Mouse (Mus musculus) ovary, postnatal 14 days (tissue): ENCODE measurements around the gene Cd9.
A peak's percentile ranks its signal among the peaks of the same experiment; 100 is the strongest.

Experiments used
- DNase-seq: peaks from one replicate; pipeline ENCODE4 v3.0.0; 2022; ENCODE audit warnings: low spot score

The Cd9 gene

GRCm38 (mm10) chr6:125494092-125494871 lies at the start of gene Cd9:
Cd9 (minus strand) TSS chr6:125494791.
- peak; percentile 71 for DNase-seq

DNA sequence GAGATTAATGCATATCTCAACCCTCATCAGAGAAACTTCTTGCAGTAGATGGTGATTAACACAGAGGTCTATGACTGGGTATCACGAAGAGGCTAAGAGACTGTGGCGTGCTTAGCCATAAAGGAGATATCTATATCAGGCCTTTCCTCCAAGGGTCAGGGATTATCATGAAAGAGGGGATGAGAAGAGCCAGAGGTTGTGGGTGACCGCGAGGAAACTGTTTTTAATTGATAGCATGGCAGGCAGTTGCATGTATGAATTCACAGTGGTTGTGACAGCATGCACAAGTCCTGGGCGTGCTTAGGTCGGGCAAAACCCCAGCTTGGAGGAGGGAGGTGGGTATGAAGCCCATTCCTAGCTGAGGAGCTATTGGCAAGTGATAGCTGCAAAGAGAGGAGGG lies 46.7 kb upstream of the Cd9 start:
- no peak for DNase-seq

- DNase-seq: no peak
Measured at GRCm38 (mm10) chr6:125540826-125541225, 46.2 kb upstream of the Cd9 start.

DNA sequence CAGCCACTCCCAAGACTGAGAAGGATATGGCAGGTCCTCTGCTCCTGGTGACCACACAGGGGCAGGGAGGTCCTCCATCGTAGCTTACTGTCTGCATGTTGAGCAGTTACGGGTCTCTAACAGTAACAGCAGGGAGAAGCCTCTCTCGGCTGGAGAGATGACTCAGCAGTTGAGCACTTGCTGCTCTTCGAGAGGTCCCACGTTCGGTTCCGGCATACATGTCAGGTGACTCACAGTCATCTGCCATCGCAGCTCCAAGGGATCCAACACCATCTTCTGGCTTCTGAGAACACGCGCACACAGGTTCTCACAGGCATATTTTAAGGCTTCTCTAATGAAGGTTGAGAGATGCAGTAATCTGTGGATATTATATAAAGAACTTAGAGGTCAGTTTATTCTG lies 45.6 kb upstream of the Cd9 start:
- no peak for DNase-seq

DNA sequence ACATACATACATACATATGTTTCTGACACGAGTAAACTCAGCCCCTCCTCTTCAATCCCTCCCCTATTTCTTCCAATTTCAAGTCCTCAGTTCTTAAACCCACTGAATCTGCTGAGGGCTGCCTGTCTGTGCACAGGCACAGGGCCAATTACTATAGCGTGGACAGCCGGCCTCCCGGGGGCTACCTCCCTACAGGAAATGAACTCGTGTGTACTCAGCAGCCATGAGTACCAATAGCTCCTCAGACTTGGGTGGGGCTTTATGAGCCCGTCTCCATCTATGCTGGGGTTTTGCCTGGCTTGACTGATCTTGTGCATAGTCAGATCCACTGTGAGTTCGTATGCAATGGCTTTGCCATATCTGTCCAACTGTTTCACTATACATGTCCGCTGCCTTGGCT lies 44.8 kb upstream of the Cd9 start:
- no peak for DNase-seq

DNA sequence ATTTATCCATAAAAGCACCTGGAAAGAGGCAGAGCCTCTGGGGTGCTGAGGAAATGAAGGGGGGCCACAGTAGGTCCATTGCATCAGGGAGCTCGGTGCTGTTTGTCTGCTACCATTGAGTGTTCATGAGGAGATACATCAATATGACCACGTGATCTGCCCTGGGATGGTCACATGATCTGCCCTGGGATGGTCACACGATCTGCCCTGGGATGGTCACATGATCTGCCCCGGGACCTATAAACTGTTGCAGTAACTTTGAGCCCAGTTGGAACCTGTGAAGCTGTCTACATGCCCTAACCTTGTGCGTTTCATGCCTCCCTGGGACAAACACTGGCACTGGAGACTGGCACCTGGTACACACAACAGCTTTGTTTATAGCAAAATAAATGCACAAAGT lies 43.9 kb upstream of the Cd9 start:
- DNase-seq: no peak

GRCm38 (mm10) chr6:125534990-125535389 lies 40.4 kb upstream of the Cd9 start:
- DNase-seq: no peak

GRCm38 (mm10) chr6:125533104-125533650 lies 38.6 kb upstream of the Cd9 start:
- no peak for DNase-seq

GRCm38 (mm10) chr6:125529479-125529878 lies 34.9 kb upstream of the Cd9 start:
- no peak for DNase-seq

GRCm38 (mm10) chr6:125528614-125529200 lies 34.1 kb upstream of the Cd9 start:
- DNase-seq: no peak

DNA sequence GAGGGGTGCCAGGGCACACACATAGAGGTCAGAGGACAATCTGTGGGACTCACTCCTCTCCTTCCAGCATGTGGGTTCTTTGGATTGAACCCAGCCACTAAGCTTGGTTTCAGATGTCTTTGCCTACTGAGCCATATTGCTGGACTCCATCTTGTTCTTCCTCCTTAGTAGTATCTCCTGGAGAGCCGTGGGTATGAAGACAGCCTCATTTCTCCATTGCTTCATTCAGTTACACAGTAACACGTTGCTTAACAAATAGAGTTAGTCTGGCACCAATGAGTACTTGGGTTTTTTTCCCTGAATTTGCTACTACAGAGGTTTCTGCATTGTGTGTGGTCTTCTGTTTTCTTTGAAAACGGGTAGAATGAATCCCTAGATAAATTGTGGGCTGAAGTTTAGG lies 31.5 kb upstream of the Cd9 start:
- no peak for DNase-seq

- DNase-seq: no peak
Measured at GRCm38 (mm10) chr6:125524027-125524426, 29.4 kb upstream of the Cd9 start.

GRCm38 (mm10) chr6:125521558-125522193 lies 27.1 kb upstream of the Cd9 start:
- DNase-seq: no peak

- no peak for DNase-seq
Measured at GRCm38 (mm10) chr6:125515503-125516315, 21.1 kb upstream of the Cd9 start.

DNA sequence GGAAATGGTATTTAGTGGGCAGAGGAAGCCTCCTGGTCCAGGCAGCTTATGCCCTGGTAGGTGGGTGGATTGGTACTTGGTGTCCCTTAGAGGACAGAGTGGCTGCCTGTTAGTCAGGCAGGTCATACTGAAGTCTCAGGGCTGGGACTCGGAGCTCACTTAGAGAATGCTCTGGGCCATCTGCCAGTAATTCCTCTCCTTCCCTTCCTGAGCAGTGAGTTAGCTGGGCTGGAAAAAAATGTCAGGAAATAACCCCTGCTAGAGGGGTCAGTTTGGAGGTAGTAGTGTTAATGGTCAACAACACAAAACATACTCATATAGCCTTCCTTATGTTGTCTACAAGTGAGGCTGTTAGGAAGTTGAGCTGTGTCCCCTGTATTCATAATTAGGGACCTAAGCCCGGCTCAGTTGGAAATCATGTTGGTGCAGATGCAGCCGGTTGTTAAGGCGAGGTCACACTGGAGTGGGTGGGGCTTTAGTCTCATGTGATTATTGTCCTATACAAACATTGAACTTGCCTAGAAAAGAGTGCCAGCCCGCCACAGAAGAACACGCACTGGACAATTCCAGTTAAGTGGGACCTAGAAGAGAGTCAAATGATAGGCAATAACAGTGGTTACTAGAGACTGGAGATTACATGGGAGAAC lies 18.5 kb upstream of the Cd9 start:
- DNase-seq: no peak

- DNase-seq: no peak
Measured at GRCm38 (mm10) chr6:125511196-125511595, 16.6 kb upstream of the Cd9 start.

DNA sequence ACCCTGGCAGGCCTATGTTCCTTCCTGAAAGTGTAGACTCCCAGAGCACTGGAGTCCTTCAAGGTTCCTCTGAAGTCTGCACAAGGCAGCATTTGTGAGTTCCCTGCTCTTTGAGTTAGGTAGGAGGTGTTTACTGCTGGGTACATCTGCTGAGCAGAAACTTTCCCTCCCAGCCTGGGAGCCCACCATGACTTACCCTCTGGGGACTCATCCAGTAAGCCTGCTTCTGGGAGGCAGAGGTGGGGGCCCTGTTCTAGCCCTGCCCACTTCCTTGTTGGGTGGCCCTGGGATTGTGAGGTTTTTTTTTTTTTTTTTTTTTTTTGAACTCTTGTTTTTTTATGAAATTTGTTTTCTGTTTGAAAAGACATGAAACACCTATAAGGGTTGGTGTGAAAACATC lies 16.1 kb upstream of the Cd9 start:
- no peak for DNase-seq

DNA sequence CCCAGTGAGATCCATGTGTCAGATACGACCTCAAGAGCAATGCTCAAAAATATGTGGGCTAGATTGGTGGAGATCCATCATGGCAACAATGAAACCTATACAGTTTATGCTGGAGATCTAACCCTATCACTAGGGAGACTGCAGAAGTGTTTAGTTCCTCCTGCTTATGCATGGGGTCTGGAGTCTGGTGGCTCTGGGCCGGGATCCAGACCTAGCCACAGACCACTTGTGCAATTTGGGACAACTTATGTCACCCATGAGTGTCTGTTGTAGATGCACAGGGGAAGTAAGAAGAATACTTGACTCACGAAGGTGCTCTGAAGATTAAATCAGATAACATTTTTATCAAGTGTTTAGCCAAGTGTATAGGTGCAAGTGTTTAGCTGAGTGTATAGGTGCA lies 15.2 kb upstream of the Cd9 start:
- DNase-seq: no peak

- no peak for DNase-seq
Measured at GRCm38 (mm10) chr6:125506427-125506826, 11.8 kb upstream of the Cd9 start.

DNA sequence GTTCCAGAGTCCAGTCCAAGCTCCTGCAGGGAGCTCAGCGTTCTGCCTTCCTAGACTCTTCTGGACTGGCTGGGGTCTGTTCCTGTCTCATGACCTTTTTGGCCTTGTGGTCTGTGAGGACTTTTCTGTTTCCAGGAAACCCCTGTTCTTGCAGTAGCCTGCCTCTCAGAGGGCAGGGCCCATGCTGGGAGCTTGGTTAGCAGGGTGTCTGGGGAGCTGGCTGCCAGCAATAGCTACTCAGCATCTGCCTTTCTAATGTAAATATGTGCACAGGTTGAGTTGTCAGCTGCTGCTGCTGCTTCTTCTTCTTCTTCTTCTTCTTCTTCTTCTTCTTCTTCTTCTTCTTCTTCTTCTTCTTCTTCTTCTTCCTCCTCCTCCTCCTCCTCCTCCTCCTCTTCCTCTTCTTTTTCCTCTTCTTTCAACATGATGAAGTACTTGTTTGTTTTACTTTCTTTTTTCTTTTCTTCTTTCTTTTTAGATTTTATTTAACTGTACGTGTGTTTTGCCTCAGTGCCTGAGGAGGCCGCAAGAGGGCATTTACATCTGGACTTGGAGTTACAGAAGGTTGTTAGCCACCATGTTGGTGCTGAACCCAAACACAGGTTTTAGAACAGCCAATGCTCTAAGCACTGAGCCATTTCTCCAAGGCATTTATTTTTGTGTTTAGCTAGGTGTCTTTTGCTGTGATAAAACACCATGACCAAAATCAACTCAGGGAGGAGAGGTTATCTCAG lies 10.2 kb upstream of the Cd9 start:
- DNase-seq: no peak

DNA sequence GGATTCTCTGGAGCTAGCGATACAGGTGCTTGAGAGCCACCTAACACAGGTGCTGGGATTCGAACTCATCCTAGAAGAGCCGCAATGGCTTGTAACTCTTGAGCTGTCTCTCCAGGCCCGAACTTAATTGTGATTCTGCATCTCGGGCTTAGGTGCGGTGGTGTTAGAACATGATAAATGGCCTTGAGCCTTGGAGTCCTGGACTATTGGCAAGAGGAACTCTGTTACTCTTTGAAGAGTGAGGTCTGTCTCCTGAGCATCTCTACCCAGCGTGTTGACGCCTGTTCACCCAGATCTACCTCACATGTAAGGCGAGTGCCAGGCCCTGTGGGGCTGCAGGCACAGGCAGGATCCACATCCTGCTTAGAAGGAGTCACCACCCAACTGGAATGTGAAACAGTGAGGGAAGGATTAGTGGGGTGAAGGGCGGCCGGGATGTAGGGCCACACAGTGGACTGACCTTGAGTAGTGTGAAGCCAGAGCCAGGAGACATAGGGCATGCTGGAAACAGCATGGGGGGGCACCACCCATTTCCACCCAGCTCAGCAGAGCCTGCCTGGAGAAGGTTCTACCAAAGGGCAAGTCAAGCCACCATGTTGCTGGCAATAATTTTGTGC lies 8.7 kb upstream of the Cd9 start:
- DNase-seq: no peak
